Mouse (Mus musculus) ovary, postnatal 36 days (tissue): ENCODE results near the gene Calr.

Source experiments
- DNase-seq: peaks from one replicate; pipeline ENCODE4 v3.0.0; 2022; ENCODE audit warnings: low spot score, mixed read lengths

Calr gene

DNA sequence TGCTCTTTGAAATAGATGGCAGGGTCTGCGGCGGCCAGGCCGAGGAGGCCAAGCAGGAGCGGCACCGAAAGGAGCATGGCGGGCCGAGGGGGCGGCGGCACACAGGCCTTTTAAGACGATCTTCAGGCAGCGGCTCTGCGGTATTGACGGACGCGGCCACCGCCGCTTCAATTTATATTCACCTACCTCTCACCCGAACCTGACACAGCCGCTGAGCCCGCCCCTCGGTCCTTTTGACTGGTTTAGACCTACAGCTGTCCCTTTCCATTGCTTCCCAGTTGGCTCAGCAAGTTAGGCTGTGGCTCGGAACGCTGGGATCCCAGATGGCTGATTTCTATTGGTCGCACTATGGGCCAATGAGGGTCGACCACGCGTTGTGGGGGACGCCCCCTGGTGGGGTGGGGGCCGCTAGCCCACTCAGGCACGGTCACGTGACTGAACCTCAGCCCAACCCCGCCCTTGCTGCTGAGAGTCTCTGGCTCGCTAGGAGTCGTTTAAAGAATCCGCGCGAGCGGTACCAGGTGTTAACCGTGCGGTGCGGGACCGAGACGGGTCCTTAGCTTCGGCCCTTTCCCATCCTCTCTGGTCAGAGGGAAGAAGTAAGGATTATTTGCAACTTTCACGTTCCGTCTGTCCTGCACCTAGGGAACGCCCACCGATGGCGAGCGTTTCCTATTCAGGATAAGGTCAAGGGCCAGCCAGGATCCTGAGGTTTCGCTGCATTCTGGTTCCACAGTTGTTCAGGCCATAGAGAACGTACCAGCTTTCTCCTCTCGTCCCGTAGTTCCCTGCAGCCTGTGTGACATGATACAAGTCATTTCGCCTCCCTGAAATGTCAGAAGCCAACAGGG lies at the start of gene Calr:
Gene Calr, minus strand, starts transcription at position 213 of the 851 bp plus-strand sequence.
- peak; percentile 99 for DNase-seq

- DNase-seq: no peak
Measured at GRCm38 (mm10) chr8:84895963-84896362, 49.2 kb upstream of the Calr start.

DNA sequence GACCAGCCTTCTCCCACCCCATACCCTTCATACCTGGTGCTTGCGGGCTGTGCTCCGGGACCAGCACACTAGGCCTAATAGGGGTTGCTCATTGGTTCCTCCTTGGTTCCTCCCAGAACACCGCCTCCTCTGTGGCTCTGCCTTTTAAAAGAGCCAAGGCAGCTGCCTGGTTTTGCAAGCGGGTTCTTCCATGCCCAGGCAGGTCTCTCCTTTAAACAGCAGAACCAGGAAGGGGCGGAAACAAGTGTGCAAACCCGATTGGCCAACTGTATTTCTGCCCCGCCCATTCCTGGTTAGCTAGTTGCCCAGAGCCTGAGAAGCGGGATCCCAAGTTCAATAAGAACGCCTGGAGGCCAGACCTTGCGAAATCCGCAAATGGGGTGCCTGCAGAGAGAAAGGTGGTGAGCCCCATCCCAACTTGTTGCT lies 47.0 kb upstream of the Calr start, which contains the start of gene Gcdh:
Gene Gcdh, minus strand, starts transcription at position 213 of the 426 bp plus-strand sequence.
- peak; percentile 86 for DNase-seq

- no peak for DNase-seq
Measured at GRCm38 (mm10) chr8:84892993-84893708, 46.4 kb upstream of the Calr start.

DNA sequence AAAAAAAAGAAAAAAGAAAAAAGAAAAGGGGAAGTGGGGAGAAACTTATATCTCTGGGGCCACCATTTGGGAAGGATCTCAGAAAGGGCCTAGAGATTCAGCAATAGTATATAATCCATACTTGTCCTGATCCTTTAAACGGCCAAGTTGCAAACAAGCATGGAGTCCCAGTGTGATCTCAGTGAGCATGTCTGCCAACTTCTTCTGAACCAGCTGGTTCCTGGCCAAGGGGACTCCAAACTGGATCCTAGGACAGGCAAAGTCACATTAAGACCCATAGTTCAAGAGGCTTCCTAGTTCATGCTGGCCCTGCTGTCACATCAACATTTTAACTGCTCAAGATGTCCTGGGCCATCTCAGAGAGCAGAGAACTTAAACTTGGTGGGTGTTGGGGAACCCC lies 42.4 kb upstream of the Calr start:
- no peak for DNase-seq

- no peak for DNase-seq
Measured at GRCm38 (mm10) chr8:84888280-84888679, 41.5 kb upstream of the Calr start.

DNA sequence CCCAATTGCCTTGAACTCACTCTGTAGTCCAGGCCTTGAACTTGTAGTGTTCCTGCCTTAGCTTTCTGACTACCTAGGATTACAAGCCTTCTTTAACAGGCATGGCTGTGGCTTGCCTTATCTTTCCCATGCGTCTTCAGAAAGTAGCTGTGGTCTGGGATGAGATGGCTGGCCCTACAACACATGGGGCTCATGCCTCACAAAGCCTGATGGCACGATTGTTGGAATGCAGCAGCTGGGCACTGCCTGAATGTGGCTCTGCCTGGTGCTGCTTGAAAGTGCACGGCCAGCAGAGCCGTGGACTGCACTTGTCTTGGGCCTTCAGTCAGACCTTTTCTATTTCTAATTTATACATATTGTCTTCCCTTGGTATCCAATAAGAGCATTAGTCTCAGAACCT lies 38.0 kb upstream of the Calr start:
- DNase-seq: no peak

DNA sequence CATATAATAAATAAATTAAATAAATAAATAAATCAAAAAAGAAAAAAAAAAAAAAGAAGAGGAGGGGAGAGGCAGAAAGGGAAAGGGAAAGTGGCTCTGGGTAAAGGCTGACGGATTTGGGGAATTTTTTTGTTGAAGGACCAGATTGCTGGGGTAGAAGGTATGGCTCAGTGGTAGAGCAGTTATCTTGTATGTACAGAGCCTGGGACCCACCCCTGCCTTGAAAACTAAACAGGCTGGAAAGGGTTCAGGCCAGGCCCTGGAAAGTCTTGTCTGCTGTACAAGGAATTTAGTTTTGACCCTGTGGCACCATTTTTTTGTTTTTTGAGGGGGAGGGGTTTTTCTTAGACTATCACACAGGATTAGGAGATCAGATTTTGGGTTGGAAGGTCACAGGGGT lies 32.2 kb upstream of the Calr start:
- no peak for DNase-seq

- no peak for DNase-seq
Measured at GRCm38 (mm10) chr8:84877297-84878035, 30.7 kb upstream of the Calr start.

DNA sequence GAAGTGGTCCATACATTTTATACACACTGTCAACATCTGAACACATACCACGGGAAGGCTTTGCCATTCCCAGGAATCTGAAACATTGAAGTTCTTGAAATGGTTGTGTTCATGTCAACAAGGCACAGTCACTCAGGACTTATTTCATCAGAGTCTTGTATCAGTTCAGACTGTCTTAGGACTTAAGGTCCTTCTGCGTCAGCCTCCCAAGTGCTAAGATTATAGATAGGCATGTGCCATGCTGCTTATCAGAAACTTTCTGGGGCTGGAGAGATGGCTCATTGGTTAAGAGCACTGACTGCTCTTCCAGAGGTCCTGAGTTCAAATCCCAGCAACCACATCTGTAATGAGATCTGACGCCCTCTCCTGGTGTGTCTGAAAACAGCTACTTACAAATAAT lies 27.6 kb upstream of the Calr start:
- no peak for DNase-seq

GRCm38 (mm10) chr8:84873016-84873415 lies 26.3 kb upstream of the Calr start:
- no peak for DNase-seq

GRCm38 (mm10) chr8:84872309-84872965 lies 25.7 kb upstream of the Calr start:
- DNase-seq: peak; percentile 44

DNA sequence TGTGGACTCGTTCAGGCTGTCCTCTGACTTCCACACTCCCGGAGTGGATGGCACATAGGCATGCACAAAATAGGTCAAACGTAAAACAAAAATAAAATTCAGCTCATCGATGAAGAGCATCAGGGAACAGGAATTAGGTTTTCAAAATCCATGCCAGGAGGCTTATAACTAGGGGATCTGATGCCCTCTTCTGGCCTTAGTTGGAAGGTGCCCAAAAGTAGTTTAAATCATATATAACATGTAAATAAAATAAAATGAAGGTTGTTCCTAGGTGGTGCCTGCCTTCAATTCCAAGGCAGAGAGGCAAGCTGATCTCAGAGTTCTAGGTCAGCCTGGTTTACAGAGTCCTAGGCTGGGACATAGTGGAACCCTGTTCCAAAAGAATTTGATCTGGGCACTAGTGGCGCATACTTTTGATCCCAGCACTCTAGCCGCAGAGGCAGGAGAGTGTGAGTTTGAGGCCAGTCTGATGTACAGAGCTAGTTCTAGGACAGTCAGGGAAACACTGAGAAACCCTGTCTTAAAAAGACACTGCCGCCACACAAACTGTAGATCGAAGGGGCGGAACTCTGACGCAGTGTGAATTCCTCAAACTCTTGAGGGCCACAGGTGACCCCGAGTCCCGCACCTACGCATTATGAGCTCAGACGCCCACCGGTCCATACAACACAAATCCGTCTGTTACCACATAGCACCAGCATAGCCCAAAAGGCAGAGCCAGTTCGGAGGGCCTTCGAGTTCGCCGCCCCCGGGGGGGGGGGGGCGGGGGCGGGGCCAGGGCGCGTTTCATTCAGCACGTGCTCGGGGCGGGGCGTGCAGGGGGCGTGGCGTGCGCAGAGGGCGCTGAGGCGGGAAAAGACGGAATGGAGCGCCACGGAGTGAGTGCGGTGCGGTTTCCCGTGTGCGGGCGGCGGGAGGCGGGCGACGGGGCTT lies 24.9 kb upstream of the Calr start, which contains the start of gene Syce2:
Gene Syce2, plus strand, starts transcription at position 736 of the 933 bp plus-strand sequence.
- peak; percentile 78 for DNase-seq

DNA sequence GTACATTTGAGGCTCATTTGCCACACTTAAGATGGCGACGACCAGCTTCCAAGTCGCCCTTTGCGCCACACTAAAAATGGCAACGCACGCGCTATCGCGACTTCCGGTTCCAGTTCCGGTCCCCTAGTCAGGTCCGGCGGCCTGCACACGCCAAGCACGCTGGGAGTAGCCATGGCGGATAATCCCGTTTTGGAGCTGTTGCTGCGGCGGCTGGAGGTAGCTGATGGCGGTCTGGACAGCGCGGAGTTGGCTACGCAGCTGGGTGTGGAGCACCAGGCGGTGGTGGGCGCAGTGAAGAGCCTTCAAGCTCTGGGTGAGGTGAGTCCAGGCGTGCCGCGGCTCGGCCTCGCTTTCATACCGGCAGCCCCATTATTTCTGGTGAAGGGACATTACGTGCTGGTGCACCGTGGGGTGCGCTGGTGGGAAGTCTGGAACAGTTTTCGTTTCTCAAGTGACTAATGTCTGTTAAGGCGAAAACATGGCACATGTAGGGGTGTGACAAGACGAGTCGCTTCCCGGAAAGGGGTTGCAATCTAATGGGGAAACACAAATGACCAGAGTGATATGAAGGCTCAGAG lies 10.2 kb upstream of the Calr start, which contains the start of gene Farsa:
Gene Farsa, plus strand, starts transcription at position 126 of the 578 bp plus-strand sequence.
- peak; percentile 89 for DNase-seq

- no peak for DNase-seq
Measured at GRCm38 (mm10) chr8:84856434-84856833, 9.7 kb upstream of the Calr start.

- DNase-seq: no peak
Measured at GRCm38 (mm10) chr8:84847684-84848435, 1.1 kb upstream of the Calr start.

- DNase-seq: no peak
Measured at GRCm38 (mm10) chr8:84846094-84846721, 526 bp downstream of the Calr start.

DNA sequence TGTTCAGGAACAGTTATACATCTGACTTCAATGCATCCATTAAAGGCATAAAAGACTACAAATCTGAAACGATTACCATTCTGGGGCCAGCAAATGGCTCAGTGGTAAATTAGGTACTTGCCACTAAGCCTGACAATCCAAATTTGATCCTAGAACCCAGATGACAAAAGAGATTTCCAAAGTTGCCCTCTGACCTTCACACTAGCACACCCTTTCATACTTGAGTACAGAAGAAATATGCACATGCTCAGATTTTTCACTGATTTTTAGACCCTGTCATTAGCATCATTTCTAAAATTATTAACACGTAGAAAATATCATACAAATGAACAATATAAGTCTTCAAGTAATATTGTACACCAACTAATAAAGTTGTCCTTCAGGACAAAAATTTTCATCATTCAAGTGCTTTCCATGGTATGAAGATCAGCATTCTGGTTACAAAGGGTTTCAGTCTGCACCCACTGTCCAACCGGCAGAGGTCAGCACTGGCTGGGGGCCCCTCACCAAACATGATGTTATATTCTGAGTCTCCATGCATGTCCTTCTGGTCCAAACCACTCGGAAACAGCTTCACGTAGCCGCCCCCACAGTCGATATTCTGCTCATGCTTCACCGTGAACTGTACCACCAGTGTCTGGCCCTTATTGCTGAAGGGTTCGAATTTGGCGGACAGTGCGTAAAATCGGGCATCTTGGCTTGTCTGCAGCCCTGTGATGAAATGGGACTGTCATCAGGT lies 1.2 kb downstream of the Calr start:
- DNase-seq: peak; percentile 47
